Mouse (Mus musculus) liver, postnatal 0 days (tissue): ENCODE measurements around the gene Hist1h3g. TPM values are rescaled to one million over a fixed set of nuclear protein-coding genes. Genes with fewer than 3 reads are reported as not detected.

Experiments
- ATAC-seq: fragments of 200-750 bp; cut with Nextera tagmentation; 2 replicates; pipeline ENCODE4 v1.8.0; 2017; ENCODE audit warnings: mild to moderate bottlenecking, moderate library complexity
- DNase-seq: peaks from one replicate; pipeline ENCODE4 v3.0.0-alpha.2; 2016
- H3K27ac ChIP-seq: fragments of 300-500 bp; sonication (generic); 2 replicates; pipeline ENCODE4 v1.5.1; 2014; ENCODE audit warnings: antibody characterized with exemption, moderate library complexity, mild to moderate bottlenecking, low read depth
- H3K27me3 ChIP-seq: fragments of 300-500 bp; sonication (generic); 2 replicates; pipeline ENCODE4 v1.6.1; 2014; ENCODE audit warnings: low read length, control low read depth, mixed read lengths; ENCODE audit not compliant: insufficient read depth
- H3K36me3 ChIP-seq: fragments of 300-500 bp; sonication (generic); replicated peaks from 2 replicates; pipeline ENCODE4 v1.6.1; 2014; ENCODE audit warnings: mild to moderate bottlenecking, control low read depth, low read length, moderate library complexity, mixed read lengths; ENCODE audit not compliant: insufficient read depth
- H3K4me1 ChIP-seq: fragments of 300-500 bp; sonication (generic); 2 replicates; pipeline ENCODE4 v1.6.1; 2014; ENCODE audit warnings: antibody characterized with exemption, mild to moderate bottlenecking, control low read depth; ENCODE audit not compliant: insufficient read depth
- H3K4me2 ChIP-seq: fragments of 300-500 bp; sonication (generic); 2 replicates; pipeline ENCODE4 v1.6.1; 2014; ENCODE audit warnings: low read depth, mild to moderate bottlenecking, low read length, moderate library complexity, mixed read lengths
- H3K4me3 ChIP-seq: fragments of 300-500 bp; sonication (generic); 2 replicates; pipeline ENCODE4 v1.5.1; 2014; ENCODE audit warnings: low read depth, low read length
- H3K9ac ChIP-seq: fragments of 300-500 bp; sonication (generic); replicated peaks from 2 replicates; pipeline ENCODE4 v1.6.1; 2014; ENCODE audit warnings: mild to moderate bottlenecking, moderate library complexity
- H3K9me3 ChIP-seq: fragments of 300-500 bp; sonication (generic); 2 replicates; pipeline ENCODE4 v1.6.1; 2016; ENCODE audit warnings: mild to moderate bottlenecking, control low read depth, low read length, mixed read lengths
- CTCF ChIP-seq: sonication (generic); IDR thresholded peaks from 2 replicates; pipeline ENCODE4 v1.5.1; 2016; ENCODE audit warnings: antibody characterized with exemption, low read depth
- EP300 ChIP-seq: IDR thresholded peaks from 2 replicates; pipeline ENCODE4 v1.6.1; 2016; ENCODE audit warnings: antibody characterized with exemption, low read depth, mild to moderate bottlenecking
- WGBS: fragments of 180-500 bp; shearing (Covaris S2); extraction: QIAGEN DNeasy Blood & Tissue Kit; methylation state at CpG from one replicate; pipeline ENCODE4 v1.1.7; 2014; ENCODE audit not compliant: insufficient replicate concordance; 5-methylcytosine and 5-hydroxymethylcytosine counted together
- polyA plus RNA-seq: library from polyadenylated mRNA; unstranded; fragments of >200 nt; fragmentation: Nextera tagmentation; extraction: Ambion mirVana; gene quantifications from 2 replicates; pipeline ENCODE4 v1.2.1, GENCODE M21; 2015

The Hist1h3g gene
- polyA plus RNA-seq, 1 experiment from 2014 or later: 6.3 TPM

- peak overlapping the region; percentile 48; the same call in 1 of the 2 replicates for H3K9ac ChIP-seq
- H3K27me3 ChIP-seq: no peaks in the 10 kb centered on the region
- TF ChIP-seq EP300: peak; percentile 34
- no peak for TF ChIP-seq CTCF
- peak overlapping the region; percentile 65 for H3K27ac ChIP-seq
- peak overlapping the region; percentile 73 for H3K4me2 ChIP-seq
- no peaks in the 10 kb centered on the region for H3K36me3 ChIP-seq
- H3K4me3 ChIP-seq: peak overlapping the region; percentile 52
- H3K9me3 ChIP-seq: no peaks in the 10 kb centered on the region
- peak; percentile 86 for ATAC-seq
- peak; percentile 90 for DNase-seq
- under 1% methylated on average over 27 of the region's 27 CpGs for WGBS
- H3K4me1 ChIP-seq: 0 out of 2 replicates have a peak, but pooled peaks cover 6% of the 10 kb centered on the region
These were observed 17.5 kb upstream of the Hist1h3g start for GRCm38 (mm10) chr13:23517603-23518294.

DNA sequence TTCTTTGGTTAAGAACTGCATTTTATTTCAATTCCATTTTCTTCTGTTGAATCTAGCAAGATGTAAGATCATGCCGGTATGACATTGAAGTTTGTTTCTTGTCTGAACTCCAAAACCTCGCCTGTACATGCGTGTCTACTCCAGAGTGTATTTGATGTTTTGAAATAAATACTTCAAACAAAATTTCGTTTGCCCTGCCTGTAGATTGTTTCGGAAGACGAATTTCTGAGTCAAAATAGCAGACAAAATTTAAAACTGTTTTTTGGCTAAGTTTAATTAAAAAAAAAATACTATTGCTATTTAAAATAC, 17.0 kb upstream of the Hist1h3g start:
- H3K27ac ChIP-seq: peak overlapping the region; percentile 61
- H3K9me3 ChIP-seq: no peaks in the 10 kb centered on the region
- H3K9ac ChIP-seq: 0 out of 2 replicates have a peak overlapping the region, but pooled peaks have one; percentile 16
- H3K36me3 ChIP-seq: no peaks in the 10 kb centered on the region
- no peak for TF ChIP-seq CTCF
- H3K27me3 ChIP-seq: no peaks in the 10 kb centered on the region
- H3K4me3 ChIP-seq: peak overlapping the region; percentile 52
- 0 out of 2 replicates have a peak, but pooled peaks cover 6% of the 10 kb centered on the region for H3K4me1 ChIP-seq
- H3K4me2 ChIP-seq: peak overlapping the region; percentile 73
- DNase-seq: no peak
- ATAC-seq: peak; percentile 2; the same call in 1 of the 2 replicates
- under 1% methylated on average over 6 of the region's 6 CpGs for WGBS

DNA sequence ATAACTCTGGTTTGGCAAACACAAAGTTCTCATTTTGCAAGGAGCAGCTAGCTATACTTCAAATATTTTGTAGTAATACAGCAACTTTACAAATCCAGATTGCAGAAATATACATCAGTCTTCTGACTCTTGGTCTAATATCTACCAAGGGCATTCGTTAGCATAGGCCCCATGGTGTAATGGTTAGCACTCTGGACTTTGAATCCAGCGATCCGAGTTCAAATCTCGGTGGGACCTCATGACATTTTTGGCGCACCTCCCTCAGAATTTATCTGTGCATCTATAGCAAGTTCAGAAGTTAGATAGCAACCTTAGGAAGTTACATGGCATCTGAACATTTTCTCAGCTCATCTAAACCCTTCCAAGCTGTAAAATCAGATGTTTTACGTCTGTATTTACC, 16.3 kb upstream of the Hist1h3g start:
- WGBS: 0% methylated on average over 6 of the region's 6 CpGs
- no peak overlapping the region for H3K9ac ChIP-seq
- 0 out of 2 replicates have a peak, but pooled peaks cover 6% of the 10 kb centered on the region for H3K4me1 ChIP-seq
- peak overlapping the region; percentile 53; the same call in 1 of the 2 replicates for H3K27ac ChIP-seq
- no peak for TF ChIP-seq CTCF
- DNase-seq: peak; percentile 87
- H3K4me3 ChIP-seq: peak overlapping the region; percentile 52
- no peaks in the 10 kb centered on the region for H3K36me3 ChIP-seq
- H3K9me3 ChIP-seq: no peaks in the 10 kb centered on the region
- ATAC-seq: peak; percentile 49
- no peaks in the 10 kb centered on the region for H3K27me3 ChIP-seq
- H3K4me2 ChIP-seq: peak overlapping the region; percentile 73

DNA sequence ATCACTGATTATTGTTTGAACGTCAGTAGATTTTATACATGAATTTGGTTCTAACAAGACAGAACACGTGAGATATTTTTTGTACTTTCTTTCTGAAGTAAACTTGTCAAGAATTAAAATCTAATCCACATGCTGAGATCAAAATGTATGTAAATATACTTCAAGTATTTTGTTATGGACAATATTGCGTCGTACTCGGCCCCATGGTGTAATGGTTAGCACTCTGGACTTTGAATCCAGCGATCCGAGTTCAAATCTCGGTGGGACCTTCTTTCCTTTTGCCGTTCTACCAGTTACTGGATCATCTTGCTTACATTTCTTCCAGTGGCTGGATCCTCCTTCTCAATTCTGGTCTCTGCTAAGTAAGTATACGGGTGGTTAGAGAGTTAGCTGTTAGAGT, 15.8 kb upstream of the Hist1h3g start:
- H3K4me3 ChIP-seq: peak overlapping the region; percentile 52
- DNase-seq: peak; percentile 84
- H3K4me2 ChIP-seq: peak overlapping the region; percentile 73

DNA sequence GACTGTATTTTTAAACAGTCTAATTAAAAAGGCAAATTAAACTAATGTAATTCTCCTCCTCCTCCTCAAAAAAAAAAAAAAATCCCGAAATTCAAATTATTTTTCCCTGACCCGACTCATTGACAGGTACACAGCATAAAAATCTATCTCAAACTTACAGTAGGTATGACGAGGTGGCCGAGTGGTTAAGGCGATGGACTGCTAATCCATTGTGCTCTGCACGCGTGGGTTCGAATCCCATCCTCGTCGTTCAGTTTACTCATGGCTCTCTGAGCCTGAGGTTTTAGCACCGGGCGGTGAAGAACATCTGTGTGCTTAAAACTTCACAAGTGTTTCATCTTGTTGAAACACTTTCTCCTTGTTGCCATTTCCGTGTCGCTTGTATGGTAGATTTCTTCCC, 13.5 kb upstream of the Hist1h3g start:
- WGBS: 2% methylated on average over 14 of the region's 14 CpGs
- H3K36me3 ChIP-seq: no peaks in the 10 kb centered on the region
- no peaks in the 10 kb centered on the region for H3K27me3 ChIP-seq
- H3K4me2 ChIP-seq: peak overlapping the region; percentile 45
- DNase-seq (peak; percentile 81), ATAC-seq (no peak)
- no peak for TF ChIP-seq EP300
- no peak for TF ChIP-seq CTCF
- no peak overlapping the region for H3K4me3 ChIP-seq
- no peaks in the 10 kb centered on the region for H3K9me3 ChIP-seq
- no peak overlapping the region for H3K27ac ChIP-seq
- H3K9ac ChIP-seq: no peak overlapping the region
- peaks cover 12% of the 10 kb centered on the region for H3K4me1 ChIP-seq

More for the DNA sequence above, 15.8 kb upstream of the Hist1h3g start:
- WGBS: under 1% methylated on average over 10 of the region's 10 CpGs
- H3K4me1 ChIP-seq: 0 out of 2 replicates have a peak, but pooled peaks cover 6% of the 10 kb centered on the region
- H3K36me3 ChIP-seq: no peaks in the 10 kb centered on the region
- no peaks in the 10 kb centered on the region for H3K27me3 ChIP-seq
- ATAC-seq: peak; percentile 43
- no peaks in the 10 kb centered on the region for H3K9me3 ChIP-seq
- TF ChIP-seq EP300 (0 out of 2 replicates have a peak, but pooled peaks have one; percentile 24), CTCF (no peak)
- H3K9ac ChIP-seq: no peak overlapping the region
- peak overlapping the region; percentile 53; the same call in 1 of the 2 replicates for H3K27ac ChIP-seq

DNA sequence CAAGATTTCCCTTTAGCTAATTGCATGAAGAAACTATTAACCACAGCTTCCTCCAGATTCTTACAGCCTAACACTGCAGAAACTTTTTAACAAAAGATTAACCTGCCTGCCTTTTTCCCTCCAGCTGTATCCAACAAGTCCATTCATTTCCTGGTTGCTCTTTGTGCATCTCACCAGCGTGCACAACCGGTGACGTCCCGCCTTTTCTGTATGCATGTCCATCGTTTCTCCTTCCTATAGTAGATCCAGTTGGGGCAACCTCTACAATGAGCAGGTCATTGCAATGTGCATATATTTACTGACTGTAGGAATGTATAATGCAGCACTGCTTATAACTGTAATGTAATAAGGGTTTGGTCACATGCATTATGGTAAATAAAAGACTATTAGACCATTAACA, 11.2 kb upstream of the Hist1h3g start:
- TF ChIP-seq CTCF (no peak), EP300 (no peak)
- H3K4me3 ChIP-seq: no peak overlapping the region
- H3K27ac ChIP-seq: no peak overlapping the region
- ATAC-seq (no peak), DNase-seq (no peak)
- H3K4me1 ChIP-seq: peaks cover 12% of the 10 kb centered on the region
- no peaks in the 10 kb centered on the region for H3K36me3 ChIP-seq
- no peaks in the 10 kb centered on the region for H3K27me3 ChIP-seq
- no peak overlapping the region for H3K4me2 ChIP-seq
- no peaks in the 10 kb centered on the region for H3K9me3 ChIP-seq
- 54% methylated on average over 5 of the region's 5 CpGs for WGBS
- H3K9ac ChIP-seq: no peak overlapping the region
